ENCODE assay signal across 20 mouse cellular contexts in genomic region chr12:91831410-91831809, GRCm38 (mm10). TPM values are rescaled to one million over a fixed set of nuclear protein-coding genes. Genes with fewer than 3 reads are reported as not detected.
DNase-seq lines count a peak whose midpoint lies in the region; ATAC-seq and TF ChIP-seq lines count a peak whose summit lies in the region.
"Had no signal": no experiment of that assay in that cellular context is flagged by ENCODE, and none has a peak within 500 bp of the region (broad histone marks: within the 10 kb centered on the region; RNA-seq: fewer than 3 reads in every experiment).

No protein-coding gene starts in this region.

- no peaks in the 10 kb centered on the region for H3K9me3 ChIP-seq in forebrain, embryonic 14.5 days (replicated peaks; ENCODE audit: control insufficient read depth, low read length)
- H3K9me3 ChIP-seq in forebrain, embryonic 15.5 days = no peaks in the 10 kb centered on the region
- H3K9me3 ChIP-seq in hindbrain, postnatal 0 days (ENCODE audit: low read length) = no peaks in the 10 kb centered on the region
- no peaks in the 10 kb centered on the region for H3K9me3 ChIP-seq in hindbrain, embryonic 13.5 days
- no peaks in the 10 kb centered on the region for H3K9me3 ChIP-seq in midbrain, postnatal 0 days (ENCODE audit: low read length)
- H3K9me3 ChIP-seq in midbrain, embryonic 13.5 days = no peaks in the 10 kb centered on the region
- H3K9me3 ChIP-seq: hindbrain, embryonic 12.5 days; intestine, embryonic 15.5 days had no signal

- no peak overlapping the region for H3K4me2 ChIP-seq in forebrain, embryonic 14.5 days (ENCODE audit: low read length)
- H3K4me2 ChIP-seq in forebrain, embryonic 15.5 days (replicated peaks) = no peak overlapping the region
- H3K4me2 ChIP-seq in hindbrain, postnatal 0 days (ENCODE audit: low read depth, low read length) = no peak overlapping the region
- H3K4me2 ChIP-seq in hindbrain, embryonic 13.5 days = no peak overlapping the region
- H3K4me2 ChIP-seq in midbrain, postnatal 0 days (ENCODE audit: low read depth, low read length, poor library complexity, severe bottlenecking) = no peak overlapping the region
- no peak overlapping the region for H3K4me2 ChIP-seq in midbrain, embryonic 13.5 days (replicated peaks)
- H3K4me2 ChIP-seq: heart, embryonic 11.5 days; hindbrain, embryonic 12.5 days; intestine, embryonic 15.5 days had no signal

- ATAC-seq in forebrain, embryonic 14.5 days = no peak
- ATAC-seq in forebrain, embryonic 15.5 days (replicated peaks) = no peak
- ATAC-seq in hindbrain, postnatal 0 days = peak; percentile 86
- no peak for ATAC-seq in hindbrain, embryonic 13.5 days (ENCODE audit: low FRiP score)
- ATAC-seq in midbrain, postnatal 0 days (ENCODE audit: low FRiP score) = no peak
- ATAC-seq in midbrain, embryonic 13.5 days = no peak
- ATAC-seq: CD4-positive, CD25-positive, alpha-beta regulatory T cell, adult 4 months; forebrain, embryonic 16.5 days; intestine, embryonic 15.5 days had no signal

- no peak overlapping the region for H3K4me3 ChIP-seq in forebrain, embryonic 14.5 days (ENCODE audit: low read depth, low read length)
- H3K4me3 ChIP-seq in forebrain, embryonic 15.5 days = no peak overlapping the region
- no peak overlapping the region for H3K4me3 ChIP-seq in hindbrain, postnatal 0 days (ENCODE audit: low read length)
- H3K4me3 ChIP-seq in hindbrain, embryonic 13.5 days = no peak overlapping the region
- H3K4me3 ChIP-seq in midbrain, postnatal 0 days (ENCODE audit: low read depth, low read length) = no peak overlapping the region
- no peak overlapping the region for H3K4me3 ChIP-seq in midbrain, embryonic 13.5 days (replicated peaks)
- H3K4me3 ChIP-seq: gastrocnemius, adult 2 months; hindbrain, embryonic 12.5 days; intestine, embryonic 15.5 days had no signal

- H3K27ac ChIP-seq in forebrain, embryonic 14.5 days (ENCODE audit: low read depth, low read length) = no peak overlapping the region
- H3K27ac ChIP-seq in forebrain, embryonic 15.5 days (replicated peaks) = no peak overlapping the region
- H3K27ac ChIP-seq in hindbrain, postnatal 0 days = no peak overlapping the region
- H3K27ac ChIP-seq in hindbrain, embryonic 13.5 days = no peak overlapping the region
- no peak overlapping the region for H3K27ac ChIP-seq in midbrain, postnatal 0 days (ENCODE audit: low read depth, low read length)
- no peak overlapping the region for H3K27ac ChIP-seq in midbrain, embryonic 13.5 days
- H3K27ac ChIP-seq: gastrocnemius, adult 2 months; hindbrain, embryonic 12.5 days; intestine, embryonic 15.5 days had no signal

- peak; percentile 4 for DNase-seq in forebrain, embryonic 14.5 days (ENCODE audit: low spot score)
- DNase-seq in hindbrain, postnatal 0 days (ENCODE audit: low spot score) = peak; percentile 54
- peak; percentile 67 for DNase-seq in midbrain, postnatal 0 days (ENCODE audit: low spot score)
- DNase-seq: adrenal gland, adult 2 months; adrenal gland, postnatal 14 days; cerebellum, adult 11-12 months; cerebellum, adult 9-10 months; gastrocnemius, adult 2 months; gastrocnemius, postnatal 14 days; heart, adult 11 months; kidney, adult 11 months had no signal

- no peak overlapping the region for H3K9ac ChIP-seq in forebrain, embryonic 14.5 days (ENCODE audit: low read length)
- no peak overlapping the region for H3K9ac ChIP-seq in forebrain, embryonic 15.5 days (replicated peaks)
- no peak overlapping the region for H3K9ac ChIP-seq in hindbrain, postnatal 0 days (replicated peaks; ENCODE audit: low read length)
- no peak overlapping the region for H3K9ac ChIP-seq in hindbrain, embryonic 13.5 days
- H3K9ac ChIP-seq in midbrain, postnatal 0 days (replicated peaks; ENCODE audit: low read length, poor library complexity, severe bottlenecking) = no peak overlapping the region
- H3K9ac ChIP-seq in midbrain, embryonic 13.5 days (replicated peaks) = no peak overlapping the region
- H3K9ac ChIP-seq: hindbrain, embryonic 12.5 days; intestine, embryonic 15.5 days had no signal

- H3K4me1 ChIP-seq in forebrain, embryonic 14.5 days (ENCODE audit: control insufficient read depth, insufficient read depth, low read length) = no peaks in the 10 kb centered on the region
- no peaks in the 10 kb centered on the region for H3K4me1 ChIP-seq in forebrain, embryonic 15.5 days
- no peaks in the 10 kb centered on the region for H3K4me1 ChIP-seq in hindbrain, postnatal 0 days (ENCODE audit: insufficient read depth, low read length)
- H3K4me1 ChIP-seq in hindbrain, embryonic 13.5 days (replicated peaks) = 0 out of 2 replicates have a peak, but pooled peaks cover 5% of the 10 kb centered on the region
- no peaks in the 10 kb centered on the region for H3K4me1 ChIP-seq in midbrain, postnatal 0 days (ENCODE audit: insufficient read depth, low read length)
- no peaks in the 10 kb centered on the region for H3K4me1 ChIP-seq in midbrain, embryonic 13.5 days (replicated peaks)
- H3K4me1 ChIP-seq: hindbrain, embryonic 12.5 days had no signal

- TF ChIP-seq CTCF in hindbrain, postnatal 0 days (IDR thresholded peaks at IDR 0.05; ENCODE audit: low read depth) = no peak
- TF ChIP-seq CTCF in midbrain, postnatal 0 days (IDR thresholded peaks at IDR 0.05) = no peak

- WGBS in forebrain, embryonic 14.5 days = 88% methylated on average over 7 of the region's 7 CpGs
- WGBS in forebrain, embryonic 15.5 days = 72% methylated on average over 7 of the region's 7 CpGs
- WGBS in hindbrain, postnatal 0 days = 67% methylated on average over 7 of the region's 7 CpGs
- 91% methylated on average over 7 of the region's 7 CpGs for WGBS in hindbrain, embryonic 13.5 days
- 91% methylated on average over 7 of the region's 7 CpGs for WGBS in midbrain, postnatal 0 days
- 91% methylated on average over 7 of the region's 7 CpGs for WGBS in midbrain, embryonic 13.5 days

- no peaks in the 10 kb centered on the region for H3K27me3 ChIP-seq in forebrain, embryonic 14.5 days (replicated peaks; ENCODE audit: control insufficient read depth, insufficient read depth, low read length)
- H3K27me3 ChIP-seq in forebrain, embryonic 15.5 days = no peaks in the 10 kb centered on the region
- no peaks in the 10 kb centered on the region for H3K27me3 ChIP-seq in hindbrain, postnatal 0 days (ENCODE audit: insufficient read depth, low read length)
- no peaks in the 10 kb centered on the region for H3K27me3 ChIP-seq in hindbrain, embryonic 13.5 days
- H3K27me3 ChIP-seq in midbrain, postnatal 0 days (ENCODE audit: insufficient read depth, low read length) = no peaks in the 10 kb centered on the region
- H3K27me3 ChIP-seq in midbrain, embryonic 13.5 days = no peaks in the 10 kb centered on the region
- H3K27me3 ChIP-seq: hindbrain, embryonic 12.5 days; intestine, embryonic 15.5 days had no signal

- peaks cover 78% of the 10 kb centered on the region for H3K36me3 ChIP-seq in forebrain, embryonic 14.5 days (ENCODE audit: control insufficient read depth, insufficient read depth, low read length)
- peaks cover 70% of the 10 kb centered on the region for H3K36me3 ChIP-seq in forebrain, embryonic 15.5 days
- H3K36me3 ChIP-seq in hindbrain, postnatal 0 days (ENCODE audit: insufficient read depth, low read length) = peaks cover 37% of the 10 kb centered on the region
- H3K36me3 ChIP-seq in hindbrain, embryonic 13.5 days = peaks cover 77% of the 10 kb centered on the region
- peaks cover 44% of the 10 kb centered on the region for H3K36me3 ChIP-seq in midbrain, postnatal 0 days (ENCODE audit: insufficient read depth, low read length)
- H3K36me3 ChIP-seq in midbrain, embryonic 13.5 days = peaks cover 79% of the 10 kb centered on the region

RNA-seq across cellular contexts. Expression of gene Sel1l, which starts 17.5 kb away (rescaled TPM):
- polyA plus RNA-seq in forebrain, embryonic 14.5 days (2014; fragmentation: Nextera tagmentation; extraction: Ambion mirVana) = 58.1 and 84.8 TPM in 2 replicates
- polyA plus RNA-seq in forebrain, embryonic 15.5 days (2015; fragmentation: Nextera tagmentation; extraction: Ambion mirVana) = 109 and 110 TPM in 2 replicates
- total RNA-seq in hindbrain, postnatal 0 days (2014; rRNA removed) = 53.6 and 58.6 TPM in 2 replicates
- polyA plus RNA-seq in hindbrain, postnatal 0 days (2015; fragmentation: Nextera tagmentation; extraction: Ambion mirVana) = 87.4 and 88.7 TPM in 2 replicates
- 105 and 106 TPM in 2 replicates for polyA plus RNA-seq in hindbrain, embryonic 13.5 days (2015; fragmentation: Nextera tagmentation; extraction: Ambion mirVana)
- total RNA-seq in midbrain, postnatal 0 days (2014; rRNA removed) = 67.3 and 86.7 TPM in 2 replicates
- polyA plus RNA-seq in midbrain, postnatal 0 days (2015; fragmentation: Nextera tagmentation; extraction: Ambion mirVana) = 92.6 and 93.3 TPM in 2 replicates
- polyA plus RNA-seq in midbrain, embryonic 13.5 days (2015; fragmentation: Nextera tagmentation; extraction: Ambion mirVana) = 102 and 105 TPM in 2 replicates

RNA-seq across cellular contexts. Expression of gene Ston2, which starts 43.2 kb away (rescaled TPM):
- polyA plus RNA-seq in forebrain, embryonic 14.5 days (2014; fragmentation: Nextera tagmentation; extraction: Ambion mirVana) = 5.6 and 7.6 TPM in 2 replicates
- polyA plus RNA-seq in forebrain, embryonic 15.5 days (2015; fragmentation: Nextera tagmentation; extraction: Ambion mirVana) = 6.2 and 7.5 TPM in 2 replicates
- total RNA-seq in hindbrain, postnatal 0 days (2014; rRNA removed) = 21.9 and 22.0 TPM in 2 replicates
- polyA plus RNA-seq in hindbrain, postnatal 0 days (2015; fragmentation: Nextera tagmentation; extraction: Ambion mirVana) = 7.7 and 8.0 TPM in 2 replicates
- 5.3 and 6.3 TPM in 2 replicates for polyA plus RNA-seq in hindbrain, embryonic 13.5 days (2015; fragmentation: Nextera tagmentation; extraction: Ambion mirVana)
- 9.4 and 16.8 TPM in 2 replicates for total RNA-seq in midbrain, postnatal 0 days (2014; rRNA removed)
- 5.6 and 7.4 TPM in 2 replicates for polyA plus RNA-seq in midbrain, postnatal 0 days (2015; fragmentation: Nextera tagmentation; extraction: Ambion mirVana)
- polyA plus RNA-seq in midbrain, embryonic 13.5 days (2015; fragmentation: Nextera tagmentation; extraction: Ambion mirVana) = 3.8 and 7.4 TPM in 2 replicates
- total RNA-seq: MEL had no signal

Comparison
In these comparisons a context has a peak if more than half of its experiments do, and no peak if none do; other contexts are left out.
1. DNase-seq: peak in every context shown above with its lines; median percentile 67 in midbrain, postnatal 0 days; 54 in hindbrain, postnatal 0 days; 4 in forebrain, embryonic 14.5 days.